Mouse (Mus musculus) adrenal gland (tissue): ENCODE measurements around the gene Tmem254a.
"Not testable (repeated sequence)": the region's sequence is repeated elsewhere in the genome, so short reads cannot be mapped to it uniquely, and the experiment has no call there.

ENCODE experiments used
- intact Hi-C: fragments of 180-260 bp; cut with DNase I; formaldehyde crosslinking; loops from one replicate; pipeline ENCODE4 v1.15.1; 2025
- long read RNA-seq, 2 experiments: library from polyadenylated mRNA; unstranded; transcript quantifications; one replicate each; pipeline ENCODE4 v2.0.0; 2020; ENCODE audit warnings: borderline replicate concordance in 1 of 2; ENCODE audit not compliant: insufficient replicate concordance in 1 of 2

The Tmem254a gene
- long read RNA-seq, experiment 1, transcript Tmem254a-204 (4 exons, 2,147 nt) = major isoform, 10 of 12 reads
- long read RNA-seq, experiment 1, partial matches to known transcripts = 1 of 12 reads
- long read RNA-seq, experiment 1, other reads (novel, unspliced or antisense) = 0 of 12 reads
- long read RNA-seq, experiment 2, transcript Tmem254a-204 (4 exons, 2,147 nt) = major isoform, 13 of 15 reads
- long read RNA-seq, experiment 2, partial matches to known transcripts = 0 of 15 reads
- long read RNA-seq, experiment 2, other reads (novel, unspliced or antisense) = 0 of 15 reads

DNA sequence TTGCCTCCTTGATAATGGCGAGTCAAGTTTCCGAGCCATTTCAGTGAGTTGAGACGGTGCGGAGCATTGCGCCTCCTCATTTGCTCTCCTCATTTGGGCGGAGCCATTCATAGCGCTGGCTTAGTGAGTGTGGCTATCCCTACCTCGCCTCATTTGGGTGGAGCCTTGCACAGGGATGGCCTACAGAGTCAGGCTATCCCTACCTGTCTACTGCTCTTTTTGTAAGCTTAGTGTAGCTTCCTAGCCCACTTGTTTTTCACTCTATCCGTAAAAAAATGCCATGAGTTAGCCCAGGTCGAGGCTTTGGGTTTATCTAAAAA is at the start of gene Tmem254a:
Gene Tmem254a, minus strand, starts transcription at position 111 of the 320 bp plus-strand sequence.
- intact Hi-C loops = not testable (repeated sequence)

DNA sequence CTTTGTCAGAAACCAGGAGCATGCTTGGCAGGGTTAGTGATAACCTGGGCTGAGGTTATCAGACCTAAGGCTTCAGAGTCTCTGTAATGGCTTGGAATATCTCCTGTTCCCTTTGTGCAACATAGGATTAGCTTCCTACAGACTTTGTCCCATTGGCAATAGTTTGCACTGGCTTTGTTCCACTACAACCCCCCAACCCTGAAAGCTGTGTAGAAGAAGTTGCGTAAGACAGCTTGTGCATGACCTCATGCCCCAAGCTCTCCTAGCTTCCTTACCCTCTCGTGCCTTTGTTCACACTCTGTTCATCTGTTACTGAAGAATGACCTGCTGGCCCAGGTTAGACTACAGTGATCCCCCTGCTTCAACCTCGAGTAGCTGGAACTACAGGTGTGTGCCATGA is 30.4 kb upstream of the Tmem254a start:
- intact Hi-C loops = not testable (repeated sequence)

DNA sequence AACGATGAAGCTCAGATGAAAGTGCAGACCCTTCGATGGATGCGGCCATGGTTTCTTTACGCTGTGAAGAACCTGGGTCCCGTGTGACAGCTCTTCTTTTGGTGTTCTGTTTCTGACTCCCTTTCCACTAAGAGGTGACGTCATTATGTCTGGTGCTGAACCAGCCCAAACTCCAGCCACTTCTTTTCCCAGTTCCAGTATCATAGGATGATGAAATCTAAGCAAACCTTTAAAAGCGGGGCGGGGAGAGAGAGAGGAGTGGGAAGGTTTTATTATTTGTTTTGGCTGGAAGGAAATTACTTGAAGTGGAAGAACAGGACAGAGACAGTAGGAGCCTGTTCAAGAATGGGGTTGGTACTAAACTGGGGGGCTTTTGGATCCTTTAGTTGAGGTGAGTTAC is 10.5 kb upstream of the Tmem254a start, which contains the start of gene Cphx1:
Gene Cphx1, plus strand, starts transcription at position 301 of the 400 bp plus-strand sequence.
- intact Hi-C loops = not testable (repeated sequence)

DNA sequence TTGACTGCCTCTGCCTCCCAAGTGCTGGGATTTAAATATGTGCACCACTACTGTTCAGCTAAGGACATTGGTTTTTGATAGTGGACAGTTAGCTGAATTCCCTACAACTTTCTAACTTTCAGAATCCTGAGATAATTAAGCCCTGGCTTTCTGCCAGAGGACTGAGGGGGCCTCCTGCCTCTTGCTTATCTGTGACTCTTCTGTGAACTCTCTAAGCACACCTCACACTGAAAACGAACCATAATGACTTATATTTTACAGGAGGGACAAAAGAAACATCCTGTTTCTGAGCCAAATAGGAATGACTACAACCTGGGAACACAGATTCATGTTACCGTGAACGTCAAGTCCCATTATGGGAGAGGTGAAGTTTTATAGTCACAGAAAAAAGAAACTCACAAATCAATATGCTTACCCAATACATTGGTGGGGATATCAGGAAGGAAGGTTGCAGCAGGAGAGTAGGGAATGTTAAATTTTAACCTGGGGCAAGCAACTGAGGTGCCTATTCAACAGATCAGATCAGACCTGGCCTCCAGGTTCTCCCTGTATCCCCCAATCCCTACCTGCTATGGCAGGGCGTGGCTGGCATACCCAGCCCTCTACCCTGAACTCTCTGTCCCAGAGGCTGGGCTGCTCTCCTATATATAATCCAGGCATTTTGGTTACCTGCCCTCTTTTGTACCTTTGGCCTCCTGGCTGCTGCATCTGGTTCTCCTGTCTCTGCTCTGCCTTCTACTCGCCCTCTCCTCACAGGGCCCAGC is 9.6 kb upstream of the Tmem254a start:
- intact Hi-C loops = not testable (repeated sequence)

DNA sequence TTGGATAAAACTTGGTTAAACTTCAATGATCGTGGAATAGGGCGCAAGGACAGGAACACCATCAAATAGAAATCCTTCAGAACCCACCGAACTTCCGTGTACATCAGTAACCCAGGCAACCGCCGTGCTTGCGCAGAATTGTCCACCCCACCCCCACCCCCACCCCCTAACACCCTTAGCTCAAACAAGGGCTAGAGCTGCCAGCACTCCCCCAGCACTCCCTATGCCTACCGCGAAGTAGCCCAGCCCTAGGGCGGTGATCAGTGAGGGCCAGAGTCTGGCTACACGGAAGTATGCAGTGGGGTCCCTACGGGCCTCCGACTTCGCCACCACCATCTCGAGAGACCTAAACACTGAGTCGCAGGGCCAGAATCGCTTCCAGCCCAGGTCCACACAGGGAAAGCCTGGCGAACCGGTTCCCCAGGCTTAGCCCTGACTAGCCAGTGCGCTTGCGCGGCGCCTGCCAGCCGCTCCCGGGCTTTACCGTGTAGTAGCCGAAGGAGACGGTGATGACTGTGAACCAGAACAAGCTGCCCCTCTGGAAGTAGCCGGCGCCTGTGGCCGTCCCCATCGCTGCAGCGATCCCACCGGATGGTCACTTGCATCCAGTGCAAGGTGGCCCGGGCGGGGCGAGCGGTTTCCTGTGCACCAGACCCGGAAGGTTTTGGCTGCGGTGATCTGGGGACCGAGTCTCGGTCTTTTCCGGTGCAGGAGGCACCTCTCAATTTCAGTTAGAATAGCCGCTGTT is 484 bp downstream of the Tmem254a start:
- intact Hi-C loops = not testable (repeated sequence)

DNA sequence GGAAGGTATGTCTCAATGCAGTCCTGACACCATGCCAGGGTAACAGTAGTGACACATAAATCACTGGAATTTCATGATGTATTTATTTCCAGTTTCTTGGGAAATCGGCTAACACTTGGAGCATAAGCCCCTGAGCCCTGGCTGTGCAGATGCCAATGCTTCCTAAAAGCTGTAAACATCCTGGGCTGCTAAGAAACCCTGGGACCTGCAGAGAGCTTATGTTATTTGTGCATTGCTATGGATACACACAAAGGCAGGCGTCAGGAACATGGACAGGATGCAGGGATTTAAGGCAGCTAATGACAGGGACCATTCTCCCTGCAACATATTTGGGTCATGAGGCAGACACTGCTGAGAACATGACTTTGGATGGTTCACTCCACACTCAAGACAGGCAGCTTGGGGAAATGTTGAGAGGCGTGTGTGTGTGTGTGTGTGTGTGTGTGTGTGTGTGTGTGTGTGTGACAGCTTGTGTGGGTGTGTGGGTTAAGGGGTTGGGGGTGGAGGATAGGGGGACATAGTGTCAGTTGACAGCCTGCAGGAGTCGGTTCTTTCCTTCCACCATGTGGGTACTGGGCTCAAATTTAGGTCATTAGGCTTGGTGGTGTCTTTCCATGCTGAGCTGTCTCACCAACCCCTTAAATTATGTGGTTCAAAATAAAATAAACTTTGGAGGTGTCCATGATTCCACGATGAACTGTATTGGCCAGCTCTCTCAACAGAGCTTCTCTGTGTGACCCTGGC is 8.9 kb downstream of the Tmem254a start:
- intact Hi-C loops = not testable (repeated sequence)

DNA sequence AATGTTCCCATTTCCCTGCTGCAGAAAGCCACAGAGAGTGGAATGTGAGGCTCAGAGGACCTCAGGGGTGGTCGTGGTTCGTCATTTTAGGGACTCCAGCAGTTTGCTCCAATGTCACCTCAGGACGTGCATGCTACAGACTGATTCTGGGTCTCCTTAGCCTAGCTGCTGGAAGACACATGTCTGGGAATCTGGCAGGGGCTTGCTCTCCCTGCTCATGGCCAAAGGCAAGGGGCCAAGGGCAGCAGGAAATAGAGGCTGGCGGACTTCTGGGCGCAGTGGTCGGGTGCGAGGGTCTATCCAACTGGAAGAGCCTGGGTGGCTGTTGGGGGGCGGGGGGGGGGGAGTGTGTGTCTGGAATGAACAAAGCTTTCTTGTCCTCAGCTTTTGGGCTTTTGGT is 18.5 kb downstream of the Tmem254a start:
- intact Hi-C loops = not testable (repeated sequence)

DNA sequence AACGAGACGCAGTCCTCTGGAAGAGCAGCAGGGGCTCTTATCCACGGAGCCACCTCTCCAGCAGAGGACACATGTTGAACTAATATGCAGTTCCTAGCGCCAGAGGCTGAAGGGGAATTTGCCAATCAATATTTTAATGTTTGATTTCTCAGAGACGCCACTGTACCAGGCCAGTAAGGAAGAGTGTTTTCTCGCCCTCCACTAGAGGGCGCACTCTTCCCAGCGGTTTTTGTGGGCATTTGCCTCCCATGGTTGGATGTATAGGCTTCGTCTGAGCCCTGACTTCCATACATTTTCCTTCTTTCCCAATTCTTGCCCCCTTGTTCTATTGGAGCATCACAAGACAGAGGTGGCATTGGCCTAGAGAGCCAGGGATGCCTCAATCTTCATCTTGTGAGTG is 20.2 kb downstream of the Tmem254a start:
- intact Hi-C loops = not testable (repeated sequence)

DNA sequence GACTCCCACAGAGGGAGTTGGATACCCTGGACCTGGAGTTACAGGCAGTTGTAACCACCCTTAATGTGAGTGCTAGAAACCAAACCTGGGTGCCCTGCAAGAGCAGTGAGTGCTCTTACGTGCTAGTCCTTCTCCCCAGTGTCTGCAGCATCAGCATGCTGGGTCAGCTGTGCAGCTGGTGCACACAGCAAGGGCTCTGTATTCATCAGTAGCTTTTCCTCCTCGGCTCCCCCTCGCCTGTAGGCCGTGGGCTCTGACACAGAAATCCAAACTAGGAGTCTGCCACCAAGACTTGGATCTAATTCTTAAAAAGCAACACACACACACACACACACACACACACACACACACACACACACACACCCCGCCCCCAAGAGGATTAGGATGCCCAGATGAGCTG is 22.2 kb downstream of the Tmem254a start:
- intact Hi-C loops = not testable (repeated sequence)

DNA sequence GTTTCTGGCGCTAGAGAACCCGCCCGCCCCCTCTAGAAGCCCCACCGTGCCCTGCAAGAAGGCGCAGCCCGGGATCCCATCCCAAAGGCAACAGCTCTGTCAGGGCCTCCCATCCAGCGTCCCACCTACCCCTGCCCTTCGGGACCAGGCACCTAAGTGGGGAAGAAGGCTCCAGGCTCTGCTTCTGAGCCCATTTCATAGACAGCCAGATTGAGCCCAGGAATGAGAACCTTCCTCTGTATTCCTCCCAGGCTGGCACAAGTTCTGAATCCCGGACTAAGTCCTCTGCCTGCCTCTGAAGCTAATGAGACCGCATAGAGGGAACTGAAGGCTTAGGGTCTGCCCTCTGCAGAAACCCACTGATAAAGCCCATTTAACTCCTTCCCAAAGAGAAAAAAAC is 24.5 kb downstream of the Tmem254a start, which contains the start of gene Plac9a:
Gene Plac9a, minus strand, starts transcription at position 101 of the 400 bp plus-strand sequence.
- intact Hi-C loops = not testable (repeated sequence)

DNA sequence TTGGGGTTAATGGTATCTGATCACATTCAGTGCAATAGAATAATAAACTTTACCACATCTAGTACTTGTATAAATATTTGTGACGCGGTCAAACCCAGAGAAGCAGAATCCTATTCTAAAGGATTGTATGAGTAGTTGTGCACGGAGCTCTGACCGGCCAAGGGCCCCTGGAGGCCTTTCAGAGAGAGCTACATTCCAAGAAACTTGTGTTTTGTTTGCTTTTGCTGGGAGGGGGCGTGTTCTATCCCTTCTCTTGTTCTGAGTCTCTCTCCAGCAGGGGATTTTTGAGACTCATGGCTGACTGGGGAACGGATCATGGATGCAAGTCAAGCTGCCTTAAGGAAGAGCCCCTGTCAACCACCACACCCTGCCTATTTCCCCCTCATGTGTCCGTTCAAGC is 31.8 kb downstream of the Tmem254a start:
- intact Hi-C loops = not testable (repeated sequence)

DNA sequence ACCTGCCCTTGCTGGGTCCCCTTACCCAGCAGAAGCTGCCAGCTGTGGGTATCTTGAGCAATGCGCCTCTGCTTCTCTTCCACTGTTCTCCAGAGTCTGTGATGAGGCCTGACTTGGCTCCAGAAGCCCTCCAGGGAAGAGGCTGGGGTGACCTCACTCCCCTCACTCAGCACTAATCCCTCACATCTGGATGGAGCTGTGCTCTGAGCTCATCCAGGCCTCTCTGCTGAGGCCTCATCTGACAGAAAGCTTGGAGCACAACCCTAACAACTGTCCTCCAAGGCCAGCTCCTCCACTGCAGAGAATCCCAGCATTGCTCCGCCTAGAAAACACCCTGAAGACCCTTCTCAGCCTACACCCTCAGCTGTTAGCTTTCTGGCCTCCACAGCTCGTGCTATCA is 32.9 kb downstream of the Tmem254a start:
- intact Hi-C loops = not testable (repeated sequence)

DNA sequence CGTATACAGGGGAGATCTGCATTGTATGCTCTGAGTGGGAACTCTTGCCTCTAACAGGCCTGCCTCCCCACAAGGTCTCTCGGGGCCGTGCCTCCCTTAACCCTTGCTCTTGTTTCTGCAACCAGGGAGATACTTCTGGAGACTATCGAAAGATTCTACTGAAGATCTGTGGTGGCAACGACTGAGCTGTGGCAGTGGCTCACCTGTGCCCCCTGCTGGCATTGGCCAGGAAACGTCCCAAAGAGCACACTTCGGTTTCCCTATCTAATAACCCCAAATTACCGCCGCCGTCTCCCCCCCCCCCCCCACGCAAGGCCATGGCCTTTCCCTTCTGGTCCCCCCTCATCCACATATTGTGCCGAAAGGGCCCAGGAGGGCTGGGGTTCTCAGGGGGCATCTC is 41.6 kb downstream of the Tmem254a start:
- intact Hi-C loops = not testable (repeated sequence)

DNA sequence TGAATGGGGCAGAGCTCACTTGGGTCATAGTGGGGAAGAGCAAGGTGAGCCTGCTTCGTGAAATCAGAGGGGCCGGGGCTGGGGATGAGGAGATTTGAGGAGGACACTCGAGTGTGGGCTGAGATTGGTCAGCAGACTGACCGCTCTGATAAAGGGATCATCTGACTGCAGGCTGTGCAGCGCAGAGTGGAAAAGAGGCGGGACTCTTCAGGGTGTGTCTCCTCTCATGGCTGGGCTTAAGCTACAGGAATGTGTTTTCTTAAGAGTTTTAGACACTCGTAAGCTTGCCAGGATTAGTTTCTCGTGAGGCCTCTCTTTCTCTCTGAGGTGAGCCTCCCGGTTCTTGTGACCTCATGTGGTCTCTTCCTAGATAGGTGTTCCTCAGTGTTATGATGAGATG is 45.7 kb downstream of the Tmem254a start:
- intact Hi-C loops = not testable (repeated sequence)

DNA sequence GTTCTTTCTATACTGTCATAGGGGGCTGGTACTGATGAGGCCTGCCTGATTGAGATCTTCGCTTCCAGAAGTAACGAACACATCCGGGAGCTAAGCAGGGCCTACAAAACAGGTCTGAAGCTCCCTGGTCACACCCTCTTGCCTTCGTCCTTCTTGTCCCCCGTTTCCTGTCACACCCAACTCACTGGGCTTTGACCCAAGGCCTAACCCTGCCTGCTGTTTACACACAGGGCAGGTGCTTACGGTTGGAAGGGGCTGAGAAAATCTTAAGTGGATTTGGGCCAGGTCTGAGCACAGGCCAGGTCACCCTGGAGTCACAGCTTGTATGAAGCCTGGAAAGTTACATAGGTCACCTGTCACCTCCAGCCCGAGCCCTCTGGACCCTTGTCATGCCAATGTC is 50.8 kb downstream of the Tmem254a start:
- intact Hi-C loops = not testable (repeated sequence)
